Mouse (Mus musculus): ENCODE measurements around the gene Acp2. TPM values are rescaled to one million over a fixed set of nuclear protein-coding genes. Genes with fewer than 3 reads are reported as not detected.
A peak's percentile ranks its signal among the peaks of the same experiment; 100 is the strongest.
"Not testable (repeated sequence)": the region's sequence is repeated elsewhere in the genome, so short reads cannot be mapped to it uniquely, and the experiment has no call there.

The Acp2 gene
- total RNA-seq, 4 experiments from 2014 or later = 14.3 to 17.5 (median 16.7) TPM

DNA sequence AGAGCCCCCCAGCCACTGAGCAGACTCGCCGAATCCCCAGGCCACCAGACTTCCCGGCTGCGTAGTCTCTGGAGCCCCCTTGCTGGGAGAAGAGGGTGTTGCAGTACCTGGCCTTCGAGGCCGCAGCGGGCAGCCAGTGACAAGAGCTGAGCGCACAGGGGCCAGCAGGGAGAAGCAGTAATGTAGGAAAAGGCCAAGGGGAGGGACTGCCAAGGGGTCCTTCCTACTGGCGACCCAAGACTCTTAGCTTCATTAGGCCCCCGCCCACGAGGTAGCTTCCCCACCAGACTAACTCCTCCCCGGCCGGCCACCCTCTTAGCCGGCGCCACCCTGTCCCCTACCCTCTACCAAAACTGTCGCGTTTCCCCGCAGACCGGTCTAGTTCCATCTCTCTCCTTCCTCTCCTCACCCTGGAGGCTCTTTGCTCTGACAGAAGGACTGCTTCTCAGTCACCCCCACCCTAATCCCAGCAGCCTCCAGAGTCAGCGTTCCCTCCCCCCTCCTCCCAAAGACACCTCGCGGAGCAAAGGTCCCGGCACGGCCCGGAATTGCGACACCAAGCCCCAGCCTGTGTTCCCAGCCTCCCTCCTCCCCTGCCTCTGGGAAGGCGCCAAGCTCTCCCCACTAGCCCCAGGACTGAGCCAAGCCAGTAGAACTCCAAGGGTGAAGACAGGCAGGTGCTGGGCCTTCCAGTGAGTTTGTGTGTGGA is 7.9 kb upstream of the Acp2 start:
- DNase-seq (ENCODE audit: low spot score) = peak; percentile 84

DNA sequence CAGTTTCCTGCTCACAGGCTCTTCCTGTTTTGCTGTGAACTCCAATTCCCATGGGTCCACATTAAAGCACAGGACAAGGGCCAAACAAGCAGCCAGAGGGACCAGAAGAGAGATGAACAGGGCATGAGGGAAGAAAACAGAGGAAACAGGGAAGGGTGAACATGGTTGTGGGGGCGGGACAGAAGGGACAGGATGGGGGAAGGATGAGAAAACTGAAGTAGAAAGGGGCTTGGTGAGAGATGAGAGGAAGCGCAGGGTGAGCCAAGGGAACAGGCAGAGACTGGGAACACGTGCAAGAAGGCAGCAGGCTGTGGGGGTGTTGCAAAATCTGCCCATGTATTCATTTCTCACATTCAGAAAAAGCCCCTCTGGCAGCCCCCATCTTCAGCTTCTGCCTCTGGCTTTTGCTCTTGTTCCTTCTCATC is 6.1 kb upstream of the Acp2 start:
- DNase-seq (ENCODE audit: low spot score) = peak; percentile 72

DNA sequence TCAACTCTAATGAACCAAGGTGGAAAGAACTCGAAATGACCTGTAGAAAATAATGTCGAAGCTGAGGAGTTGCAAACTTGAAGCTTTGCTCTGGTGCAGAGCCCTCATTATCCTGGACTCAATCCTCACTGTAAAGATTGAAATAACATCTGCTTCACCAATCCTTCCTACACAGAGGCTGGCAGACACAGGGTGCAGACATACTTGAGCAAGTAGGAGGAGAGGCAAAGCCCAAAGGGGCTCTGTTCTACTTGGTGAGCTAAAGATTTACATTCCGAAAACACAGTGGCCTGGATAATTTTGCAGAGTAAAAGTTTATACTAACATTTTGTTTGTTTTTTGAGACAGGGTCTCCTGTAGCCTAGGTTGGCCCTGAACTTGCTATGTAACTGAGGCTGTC is 3.8 kb upstream of the Acp2 start:
- DNase-seq (ENCODE audit: low spot score) = no peak

DNA sequence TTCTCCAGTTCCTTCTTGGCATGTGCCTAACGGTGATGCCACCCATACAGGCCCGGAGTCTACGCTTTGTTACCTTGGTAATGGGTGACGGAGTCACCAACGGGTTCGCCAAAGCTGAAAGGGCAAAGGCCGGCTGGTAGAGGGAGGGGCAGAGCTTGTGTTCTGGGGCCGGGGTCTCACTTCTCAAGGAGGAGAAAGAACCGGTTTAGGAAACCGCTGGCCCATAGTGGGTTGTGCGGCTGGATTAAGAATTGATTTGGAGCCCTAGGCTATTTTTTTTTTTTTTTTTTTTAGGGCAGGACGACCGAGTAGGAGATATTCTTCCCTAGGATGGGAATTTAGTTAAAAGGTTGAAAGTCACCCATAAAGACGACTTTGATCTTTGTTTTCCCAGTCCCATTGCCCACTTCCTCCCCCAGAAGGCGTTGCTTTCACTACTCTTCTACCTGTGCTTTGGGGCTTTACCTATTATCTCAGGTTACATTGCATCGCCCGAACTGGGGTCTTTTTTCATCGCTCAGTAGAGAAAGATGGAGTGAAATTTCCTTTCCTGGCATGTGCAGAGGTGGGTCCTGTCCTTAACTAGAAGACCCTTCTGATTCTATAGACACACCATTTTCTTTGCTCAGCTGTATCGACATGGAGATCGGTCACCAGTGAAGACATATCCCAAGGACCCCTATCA is 429 bp downstream of the Acp2 start:
- DNase-seq (ENCODE audit: low spot score) = no peak

DNA sequence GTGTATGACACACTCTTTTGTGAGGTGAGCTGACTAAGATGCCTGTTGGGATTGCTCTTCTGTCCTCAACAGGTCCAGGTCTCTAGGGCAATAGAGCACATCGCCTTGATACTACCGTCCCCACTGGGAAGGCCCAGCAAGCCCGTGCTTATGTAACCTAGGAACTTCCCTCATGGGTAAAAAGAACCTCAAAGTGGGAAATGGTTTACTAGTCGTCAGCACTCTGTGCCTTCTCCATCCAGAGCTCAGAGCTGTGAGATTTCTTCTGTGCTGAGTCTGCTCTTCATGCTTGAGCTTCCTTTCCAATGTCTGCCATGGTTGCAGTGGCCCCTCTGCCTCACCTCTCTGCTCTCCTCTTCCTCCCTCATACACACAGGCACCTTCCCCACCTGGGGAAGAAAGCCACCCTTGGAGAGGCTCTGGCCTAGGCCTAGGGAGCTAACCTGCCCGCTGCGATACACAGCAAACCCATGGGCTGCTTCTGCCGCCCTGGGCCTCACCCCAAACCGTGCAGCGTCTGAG is 3.6 kb downstream of the Acp2 start:
- no peak for DNase-seq (ENCODE audit: low spot score)

DNA sequence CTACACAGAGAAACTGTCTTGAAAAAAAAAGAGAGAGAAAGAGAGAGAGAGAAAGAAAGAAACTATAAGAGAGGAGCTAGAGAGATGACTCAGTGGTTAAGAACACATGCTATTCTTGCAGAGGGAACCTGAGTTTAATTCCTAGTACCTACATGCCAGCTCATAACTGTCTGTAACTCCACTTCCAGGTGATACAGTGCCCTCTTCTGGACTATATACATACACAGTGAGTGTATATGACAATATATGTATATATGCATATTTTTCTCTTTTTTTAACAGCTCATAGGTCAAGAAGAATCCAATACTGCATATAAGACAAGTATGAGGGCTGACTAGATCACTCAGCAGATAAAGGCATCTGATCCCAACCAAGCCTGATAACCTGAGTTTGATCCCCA is 10.6 kb downstream of the Acp2 start:
- DNase-seq (ENCODE audit: low spot score) = no peak

DNA sequence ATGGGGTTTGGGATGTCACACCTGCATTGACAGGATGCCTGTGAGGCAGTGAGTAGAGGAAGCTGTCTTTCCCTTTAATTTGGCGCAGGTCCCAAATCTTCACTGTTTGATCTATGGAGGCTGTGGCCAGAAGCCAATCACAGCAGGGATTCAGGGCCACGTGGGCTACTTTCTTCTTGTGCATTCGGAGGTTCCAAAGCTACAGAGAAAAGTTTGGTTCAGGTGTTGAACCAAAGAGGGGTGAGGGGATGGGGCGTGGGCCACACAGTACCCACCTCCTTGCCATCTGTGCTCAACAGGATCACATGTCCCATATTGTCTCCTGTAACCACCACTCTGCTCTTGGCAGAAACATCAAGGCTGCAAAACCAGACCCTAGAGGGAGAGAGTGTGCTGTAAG is 14.3 kb downstream of the Acp2 start:
- no peak for DNase-seq (ENCODE audit: low spot score)

DNA sequence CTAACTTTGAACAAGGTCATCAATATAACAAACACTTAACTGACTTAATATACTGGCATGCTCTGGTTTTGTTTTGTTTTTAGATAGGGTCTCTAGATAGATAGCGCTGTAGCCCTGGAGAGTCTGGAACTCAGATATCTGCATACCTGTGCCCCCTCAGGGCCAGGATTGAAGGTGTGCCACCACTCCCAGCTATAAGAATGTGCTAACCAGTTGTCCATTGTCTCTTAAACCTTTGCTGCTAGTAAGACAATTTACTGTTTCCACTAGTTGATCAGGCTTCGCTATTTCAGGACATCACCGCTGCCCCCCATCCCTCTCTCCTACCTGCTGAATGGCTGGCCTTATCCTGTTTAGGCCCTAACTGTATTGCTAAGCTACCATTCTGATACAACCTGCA is 17.8 kb downstream of the Acp2 start:
- no peak for DNase-seq (ENCODE audit: low spot score)

DNA sequence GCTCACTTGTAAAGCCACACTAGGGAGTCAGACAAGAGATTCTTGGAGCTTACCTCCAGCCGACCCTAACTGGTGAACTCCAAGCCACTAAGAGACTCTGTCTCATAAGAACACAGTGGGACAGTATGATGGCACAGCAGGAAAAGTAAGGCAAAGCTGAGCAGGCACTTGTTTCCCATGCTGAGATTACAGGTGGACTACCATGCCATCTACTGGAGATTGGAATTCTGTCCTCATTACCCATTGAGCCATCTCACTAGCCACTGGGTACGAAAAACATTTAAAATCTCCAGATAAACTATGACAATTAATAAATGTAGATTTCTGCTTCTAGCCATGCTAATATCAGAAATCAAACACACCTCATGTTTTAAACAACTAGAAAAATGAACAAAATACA is 20.9 kb downstream of the Acp2 start:
- DNase-seq (ENCODE audit: low spot score) = no peak

DNA sequence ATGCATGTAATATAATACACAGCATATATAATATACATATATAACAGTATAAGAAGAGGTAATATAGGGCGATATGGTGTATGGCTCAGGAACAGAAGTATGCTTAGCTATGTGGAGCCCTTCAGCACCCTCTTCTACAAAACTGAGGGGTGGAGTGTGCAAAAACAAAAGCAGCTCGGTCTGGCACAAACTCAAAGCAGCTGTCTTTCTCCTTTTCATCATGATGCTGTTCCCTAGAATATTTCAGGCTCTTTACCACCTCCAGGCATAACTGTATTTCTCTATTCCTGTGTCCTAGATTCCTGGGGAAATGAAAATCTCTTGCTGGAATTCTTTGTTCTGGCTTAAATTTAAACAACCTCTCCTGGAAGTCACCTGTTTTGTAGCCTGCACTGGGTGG is 27.1 kb downstream of the Acp2 start:
- no peak for DNase-seq (ENCODE audit: low spot score)

DNA sequence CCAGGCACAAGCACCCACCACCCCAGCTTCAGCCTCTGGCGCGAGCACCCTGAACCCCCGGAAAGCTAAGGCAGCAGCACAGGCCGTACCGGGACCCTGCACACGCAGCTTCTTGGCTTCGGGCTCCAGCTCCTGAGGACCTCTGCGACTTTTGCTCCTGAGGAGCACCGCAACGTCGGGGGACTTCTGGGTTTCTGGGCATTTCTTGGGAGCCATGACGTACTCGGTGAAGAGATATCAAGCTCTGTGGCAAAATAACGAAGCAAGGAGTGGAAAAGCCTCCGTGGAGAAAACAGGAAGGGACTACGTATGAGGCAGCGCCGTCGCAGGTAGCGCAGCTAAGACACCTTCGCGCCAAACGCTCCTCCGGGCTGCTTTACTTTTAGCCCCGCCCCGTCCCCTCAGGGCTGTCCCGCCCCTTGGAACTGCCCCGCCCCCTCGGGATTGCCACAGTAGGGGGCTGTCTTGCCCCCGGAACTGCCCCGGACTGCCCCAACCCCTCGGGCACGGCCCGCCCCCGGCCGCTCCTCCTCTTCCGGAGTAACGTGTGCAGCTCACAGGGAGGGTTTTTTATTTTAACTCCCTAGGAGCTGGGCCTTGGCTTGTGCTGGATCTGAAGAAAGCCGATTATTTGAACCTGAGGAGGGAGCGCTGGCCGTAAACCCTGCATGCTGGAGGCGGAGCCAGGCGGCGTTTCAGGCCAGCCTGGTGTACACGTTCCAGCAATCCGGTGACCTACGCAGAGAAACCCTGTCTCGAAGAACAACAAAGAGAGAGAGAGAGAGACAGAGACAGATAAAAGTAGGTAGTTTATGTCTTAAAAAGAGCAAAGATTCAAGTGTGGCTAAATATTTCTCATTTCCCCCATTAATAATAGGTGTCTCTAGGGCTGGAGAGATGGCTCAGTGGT is 34.2 kb downstream of the Acp2 start, which contains the start of gene Ddb2:
Gene Ddb2, minus strand, starts transcription at position 382 of the 910 bp plus-strand sequence.
- DNase-seq (ENCODE audit: low spot score) = peak; percentile 81

DNA sequence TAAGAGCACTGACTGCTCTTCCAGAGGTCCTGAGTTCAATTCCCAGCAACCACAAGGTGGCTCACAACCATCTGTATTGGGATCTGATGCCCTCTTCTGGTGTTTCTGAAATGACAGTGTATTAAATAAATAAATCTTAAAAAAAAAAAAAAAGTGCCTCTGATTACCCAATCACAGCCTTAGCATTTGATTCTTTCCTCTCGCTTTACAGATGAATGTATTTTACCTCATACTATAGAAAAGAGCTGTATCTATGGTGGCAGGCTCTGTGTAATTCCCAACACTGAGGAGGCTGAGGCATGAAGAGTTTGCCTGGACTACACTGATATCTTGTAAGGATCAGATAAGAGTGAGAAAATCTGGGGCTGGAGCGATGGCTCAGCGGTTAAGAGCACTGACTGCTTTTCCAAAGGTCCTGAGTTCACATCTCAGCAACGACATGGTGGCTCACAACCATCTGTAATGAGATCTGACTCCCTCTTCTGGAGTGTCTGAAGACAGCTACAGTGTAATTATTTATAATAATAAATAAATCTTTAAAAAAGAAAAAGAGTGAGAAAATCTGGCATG is 34.9 kb downstream of the Acp2 start:
- not testable (repeated sequence) for DNase-seq (ENCODE audit: low spot score)

DNA sequence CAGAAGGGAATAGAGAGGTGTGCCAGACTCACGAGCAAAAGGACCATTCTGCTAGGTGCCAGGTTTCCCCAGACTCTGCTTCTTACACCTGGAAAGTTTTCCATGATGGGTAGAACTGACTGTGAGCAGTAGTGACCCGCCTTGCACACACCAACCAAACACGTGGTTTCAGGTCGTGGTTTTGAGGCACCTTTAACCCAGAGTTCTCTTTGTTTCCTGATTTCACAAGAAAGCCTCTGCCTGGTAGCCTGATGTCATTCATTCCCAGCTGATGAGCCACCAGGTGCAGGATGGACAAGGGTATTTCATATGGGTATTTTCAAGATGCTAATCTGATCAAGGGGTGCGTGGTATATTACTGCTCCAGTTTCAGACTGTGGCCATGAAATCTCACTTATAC is 39.9 kb downstream of the Acp2 start:
- DNase-seq (ENCODE audit: low spot score) = no peak

DNA sequence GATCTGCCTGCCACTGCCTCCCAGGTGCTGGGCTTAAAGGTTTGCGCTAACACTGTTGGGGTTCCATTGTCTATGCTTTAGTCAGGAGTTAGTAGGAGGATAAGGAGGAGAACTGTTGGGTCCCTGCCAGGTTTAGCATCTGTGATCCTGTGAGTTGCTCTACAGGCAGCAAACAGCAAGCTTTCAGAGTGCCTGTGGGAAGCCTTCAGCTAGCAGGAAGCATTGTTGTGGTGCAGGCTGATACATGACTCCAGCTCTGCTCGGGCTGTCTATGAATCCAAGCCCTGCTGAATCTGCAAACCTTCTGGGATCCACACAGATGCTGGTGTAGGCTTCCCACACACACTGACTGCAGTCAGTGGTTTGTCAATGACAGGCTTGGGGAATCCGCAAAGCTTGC is 40.7 kb downstream of the Acp2 start:
- DNase-seq (ENCODE audit: low spot score) = no peak

DNA sequence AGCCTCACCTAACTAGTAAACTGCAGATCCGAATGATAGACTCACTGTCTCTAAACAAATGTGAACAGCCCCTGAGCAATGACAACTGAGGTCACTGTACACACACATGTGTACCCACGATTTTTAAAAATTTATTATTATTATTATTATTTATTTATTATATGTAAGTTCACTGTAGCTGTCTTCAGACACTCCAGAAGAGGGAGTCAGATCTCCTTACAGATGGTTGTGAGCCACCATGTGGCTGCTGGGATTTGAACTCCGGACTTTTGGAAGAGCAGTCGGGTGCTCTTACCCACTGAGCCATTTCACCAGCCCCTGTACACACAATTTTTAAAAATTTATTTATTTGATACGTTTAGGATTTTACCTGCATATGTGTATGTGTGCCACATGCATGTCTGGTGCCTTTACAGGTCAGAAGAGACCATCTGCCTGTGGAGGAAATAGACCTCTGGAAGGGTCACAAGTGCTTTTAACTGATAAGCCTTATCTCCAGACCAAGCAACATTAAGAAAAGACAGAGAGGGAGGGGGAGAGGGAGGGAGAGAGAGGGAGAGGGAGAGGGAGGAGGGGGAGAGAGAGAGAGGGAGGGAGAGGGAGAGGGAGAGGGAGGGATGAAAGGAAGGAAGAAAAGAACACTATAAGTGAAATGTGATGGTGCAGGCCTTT is 42.0 kb downstream of the Acp2 start:
- DNase-seq (ENCODE audit: low spot score) = no peak

DNA sequence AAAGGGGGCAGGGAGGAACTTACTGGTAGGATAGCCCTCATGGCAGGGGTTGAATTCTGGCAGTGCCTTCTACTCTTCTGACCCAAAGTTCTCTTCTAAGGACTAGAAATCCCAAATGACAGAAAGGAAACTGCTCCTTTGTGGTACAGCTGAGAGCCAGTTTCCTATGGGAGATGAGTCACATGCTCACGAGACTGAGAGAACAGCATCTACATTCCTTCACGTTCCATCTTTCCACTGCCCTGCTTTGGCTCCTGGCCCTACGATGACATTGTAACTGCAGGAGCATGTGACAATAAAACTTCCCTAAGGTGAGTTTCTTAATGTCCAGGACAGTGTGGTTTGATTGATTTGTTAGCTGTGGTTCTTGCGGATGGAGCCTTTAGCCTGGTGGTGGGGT is 45.7 kb downstream of the Acp2 start:
- DNase-seq (ENCODE audit: low spot score) = no peak

DNA sequence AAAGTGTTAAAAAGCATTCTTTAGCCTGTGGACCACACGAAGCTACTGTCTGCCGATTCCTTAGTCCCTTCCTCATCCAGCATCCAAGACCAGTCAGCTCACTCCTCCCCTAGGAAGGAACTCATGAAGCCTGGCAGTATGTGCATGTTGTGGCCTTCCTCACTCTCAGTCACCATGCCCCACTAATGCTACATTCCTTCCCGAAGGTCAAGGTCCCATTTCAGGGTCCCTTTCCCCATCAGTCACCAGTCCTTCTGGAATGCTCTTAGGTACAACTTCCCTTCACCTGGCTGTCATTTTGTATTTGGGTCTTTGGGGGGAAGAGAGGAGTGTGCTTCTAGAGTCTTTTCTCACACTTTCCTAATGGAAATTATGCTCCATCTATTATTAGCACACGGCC is 49.3 kb downstream of the Acp2 start:
- no peak for DNase-seq (ENCODE audit: low spot score)

DNA sequence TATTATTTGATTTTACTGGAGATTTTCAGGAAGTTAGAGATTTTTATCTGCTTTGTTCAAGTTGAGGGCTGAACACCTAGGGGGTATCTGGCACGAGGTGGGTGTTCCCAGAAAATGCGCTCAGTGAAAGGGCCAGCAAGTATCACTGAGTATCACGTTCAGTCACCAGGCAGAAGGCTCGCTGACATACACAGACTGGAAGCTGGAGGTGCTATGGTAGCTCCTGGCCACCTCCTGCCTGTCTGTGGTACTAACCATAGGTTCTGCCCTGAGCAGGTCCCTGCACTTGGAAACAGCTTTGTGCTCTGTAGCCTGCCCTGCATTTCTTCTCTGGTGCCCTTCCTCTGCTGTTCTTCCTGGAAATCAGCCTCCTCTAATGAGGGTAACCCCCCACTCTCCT is 49.8 kb downstream of the Acp2 start:
- DNase-seq (ENCODE audit: low spot score) = no peak

DNA sequence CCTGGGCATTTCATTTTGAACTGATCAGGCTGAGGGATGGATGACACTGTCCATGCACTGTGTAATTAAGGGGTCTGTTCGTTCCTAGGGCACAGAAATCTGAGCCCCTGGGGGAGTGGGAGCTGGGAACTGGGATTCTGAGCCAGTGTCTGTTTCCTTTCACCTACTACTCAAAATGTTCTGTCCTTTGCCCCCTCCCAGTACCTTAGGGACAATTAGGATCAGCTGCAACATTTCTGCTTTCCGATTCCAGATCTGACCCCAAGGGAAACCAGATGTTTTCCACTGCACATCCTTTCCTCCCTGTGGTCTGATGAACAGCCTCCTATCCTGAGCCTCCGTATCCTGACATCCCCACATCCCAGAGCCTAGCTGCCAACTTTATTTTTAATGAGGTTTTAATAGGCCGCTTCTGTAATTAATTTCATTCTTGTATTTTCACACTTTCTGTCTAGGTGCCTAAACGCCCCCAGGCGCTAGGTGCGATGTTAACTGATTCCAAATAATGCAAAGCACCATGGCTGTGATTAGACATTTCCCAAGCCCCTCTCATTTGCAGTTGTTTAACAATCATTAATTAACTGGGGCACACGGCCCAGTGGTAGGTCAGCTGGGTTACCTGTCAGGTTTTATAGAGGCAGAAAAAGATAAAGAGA is 52.2 kb downstream of the Acp2 start:
- DNase-seq (ENCODE audit: low spot score) = no peak

DNA sequence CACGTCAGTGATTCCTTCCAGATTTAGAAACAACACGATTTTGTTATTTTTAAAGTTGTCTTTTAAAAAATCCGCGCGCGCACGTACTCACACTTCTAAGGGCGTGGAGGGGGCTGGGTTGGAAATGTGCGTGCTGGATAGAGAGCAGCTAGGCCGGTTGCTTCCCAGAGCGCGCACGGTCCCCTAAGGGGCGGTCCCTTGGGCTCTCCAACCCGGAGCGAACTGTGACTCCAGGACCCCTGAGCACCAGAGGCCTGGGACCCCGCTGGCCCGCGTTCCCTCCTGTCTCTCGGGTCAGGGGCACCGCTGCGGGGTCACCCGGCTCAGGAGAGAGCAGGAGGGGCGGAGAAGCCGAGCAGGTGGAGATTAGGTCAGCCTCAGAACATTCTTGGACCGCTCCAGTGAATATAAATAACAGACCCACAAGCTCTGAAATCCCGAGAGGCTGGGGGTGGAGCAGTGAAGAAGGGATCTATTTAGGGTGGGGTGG is 53.0 kb downstream of the Acp2 start, which contains the start of gene Pacsin3:
Gene Pacsin3, plus strand, starts transcription at position 294 of the 490 bp plus-strand sequence.
- DNase-seq (ENCODE audit: low spot score) = no peak
